Mouse (Mus musculus) adrenal gland, postnatal 25 days (tissue): ENCODE data around the gene Galk1. TPM values are rescaled to one million over a fixed set of nuclear protein-coding genes. Genes with fewer than 3 reads are reported as not detected.

Experiments
- DNase-seq: peaks from one replicate; pipeline ENCODE4 v3.0.0; 2021; ENCODE audit warnings: mixed read lengths
- total RNA-seq: library from RNA; stranded (reverse); gene quantifications from 2 replicates; pipeline ENCODE4 v1.2.3, GENCODE M21; 2021

Galk1 gene
- total RNA-seq, 1 experiment from 2014 or later, result 49.7 TPM

GRCm38 (mm10) chr11:116011529-116012261 lies 824 bp downstream of the Galk1 start:
- no peak for DNase-seq

DNA sequence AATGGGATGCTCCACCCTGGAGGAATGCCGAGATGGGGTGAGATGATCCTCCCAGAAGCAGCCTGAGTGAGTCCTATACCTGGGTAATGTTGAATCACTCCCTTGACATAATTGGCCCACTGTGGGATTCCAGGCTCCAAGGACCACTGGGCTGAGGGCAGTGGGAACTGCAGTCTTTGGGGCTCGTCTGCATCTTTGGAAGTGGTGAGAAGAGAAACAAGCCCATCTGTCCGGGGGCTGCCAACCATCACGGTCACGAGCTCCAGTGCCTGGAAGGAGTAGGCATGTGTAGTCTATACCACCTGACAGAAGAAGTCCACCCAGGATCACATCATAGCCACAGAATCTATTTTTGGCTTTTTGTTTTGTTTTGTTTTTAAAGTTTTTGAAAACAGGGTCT lies 1.6 kb downstream of the Galk1 start:
- no peak for DNase-seq

GRCm38 (mm10) chr11:116010146-116010545 lies 2.4 kb downstream of the Galk1 start:
- no peak for DNase-seq

- no peak for DNase-seq
These were observed 2.9 kb downstream of the Galk1 start for GRCm38 (mm10) chr11:116009661-116010060.

DNA sequence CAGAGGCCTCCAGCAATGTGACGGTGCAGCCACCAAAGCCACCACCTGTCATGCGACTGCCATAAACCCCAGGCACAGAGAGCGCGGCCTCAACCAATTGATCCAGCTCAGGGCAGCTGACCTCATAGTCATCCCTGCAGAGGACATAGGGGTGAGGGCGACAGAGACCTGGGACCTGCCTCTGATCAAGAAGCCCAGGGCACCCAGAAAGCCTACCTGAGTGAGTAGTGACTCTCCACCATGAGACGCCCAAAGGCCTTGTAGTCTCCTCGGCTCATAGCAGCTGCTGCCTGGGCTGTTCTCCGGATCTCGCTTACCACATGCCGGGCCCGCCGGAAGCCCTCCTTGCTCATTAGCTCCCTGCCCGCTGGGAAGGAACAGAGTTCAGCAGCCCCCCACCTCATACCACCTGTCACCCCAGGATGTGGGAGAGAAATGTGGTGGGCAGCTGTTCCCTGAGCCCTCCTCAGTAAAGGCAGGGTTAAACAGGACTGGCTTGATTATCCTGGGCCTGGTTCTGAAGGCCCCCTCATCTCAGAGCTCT lies 3.6 kb downstream of the Galk1 start:
- DNase-seq, result no peak

- DNase-seq, result no peak
These were observed 4.1 kb downstream of the Galk1 start for GRCm38 (mm10) chr11:116008411-116008810.

GRCm38 (mm10) chr11:116007095-116007850 lies 5.2 kb downstream of the Galk1 start:
- DNase-seq, result no peak

- DNase-seq, result no peak
These were observed 6.7 kb downstream of the Galk1 start for GRCm38 (mm10) chr11:116005701-116006419.

GRCm38 (mm10) chr11:116004840-116005700 lies 7.4 kb downstream of the Galk1 start:
- DNase-seq, result peak; percentile 84

GRCm38 (mm10) chr11:116004186-116004823 lies 8.2 kb downstream of the Galk1 start:
- no peak for DNase-seq

- DNase-seq, result no peak
These were observed 9.6 kb downstream of the Galk1 start for GRCm38 (mm10) chr11:116002894-116003293.

- no peak for DNase-seq
These were observed 10.8 kb downstream of the Galk1 start for GRCm38 (mm10) chr11:116001725-116002124.

DNA sequence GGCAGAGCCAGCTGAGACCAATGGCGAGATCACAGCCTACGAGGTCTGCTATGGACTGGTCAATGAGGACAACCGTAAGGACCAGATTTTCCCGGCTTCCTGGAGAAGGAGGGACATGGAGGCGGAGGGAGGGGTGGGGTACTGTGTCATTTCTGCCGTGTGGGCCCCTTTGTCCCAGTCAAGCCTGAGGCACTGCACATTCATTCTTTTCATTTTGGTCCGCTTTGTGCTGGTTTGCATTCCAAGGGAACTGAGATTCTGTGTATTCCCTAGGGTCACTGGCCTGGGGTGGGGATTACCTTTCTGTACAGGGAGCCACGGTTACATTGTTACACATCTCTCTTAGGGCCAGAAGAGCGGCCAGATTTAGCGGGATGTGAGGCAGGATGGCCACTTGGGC lies 11.9 kb downstream of the Galk1 start:
- no peak for DNase-seq

DNA sequence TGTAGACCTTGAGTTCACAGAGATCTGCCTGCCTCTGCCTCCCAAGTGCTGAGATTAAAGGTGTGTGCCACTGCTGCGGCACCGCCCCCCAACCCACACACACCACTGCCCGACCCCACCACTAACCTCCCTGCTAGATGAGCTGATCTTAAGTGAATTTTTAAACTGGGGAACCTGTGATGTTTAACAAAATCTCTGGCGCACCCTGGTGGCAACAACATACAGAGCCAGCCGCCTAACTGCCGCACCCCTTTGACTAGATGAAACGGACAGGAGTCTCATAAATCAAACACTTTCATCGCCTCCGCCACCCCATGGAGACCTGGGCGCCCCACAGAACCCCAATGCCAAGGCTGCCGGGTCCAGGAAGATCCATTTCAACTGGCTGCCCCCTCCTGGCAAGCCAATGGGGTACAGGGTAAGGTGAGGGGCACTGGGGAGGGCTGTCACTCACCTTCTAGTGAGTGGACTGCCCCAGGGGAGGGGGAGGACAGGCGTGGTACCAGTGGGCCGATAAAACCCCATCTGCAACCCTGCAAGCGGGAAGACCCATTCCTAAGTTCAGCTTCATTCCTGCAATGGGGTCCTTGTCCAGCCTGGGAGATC lies 12.9 kb downstream of the Galk1 start:
- DNase-seq, result peak; percentile 75

DNA sequence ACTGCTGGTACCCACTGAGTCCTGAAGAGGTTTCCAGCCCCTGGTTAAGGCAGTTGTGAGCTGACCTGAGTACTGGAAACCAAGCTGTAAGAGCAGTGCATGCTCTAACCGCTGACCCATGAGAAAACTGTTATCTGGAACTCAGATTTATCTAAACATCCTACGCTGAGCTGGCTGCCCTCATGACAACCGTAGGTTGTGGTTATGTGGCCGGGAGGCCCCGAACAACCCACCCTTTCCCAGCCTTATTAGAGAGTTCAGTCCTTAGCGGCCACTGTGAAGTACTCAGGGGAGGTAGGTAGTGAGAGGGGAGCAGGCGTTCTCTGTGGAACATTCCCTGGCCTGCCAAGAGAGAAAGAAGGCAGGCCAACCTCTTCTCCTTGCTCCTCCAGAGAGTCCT lies 13.5 kb downstream of the Galk1 start:
- no peak for DNase-seq

- no peak for DNase-seq
These were observed 14.9 kb downstream of the Galk1 start for GRCm38 (mm10) chr11:115997662-115998061.

GRCm38 (mm10) chr11:115997047-115997446 lies 15.5 kb downstream of the Galk1 start:
- no peak for DNase-seq

DNA sequence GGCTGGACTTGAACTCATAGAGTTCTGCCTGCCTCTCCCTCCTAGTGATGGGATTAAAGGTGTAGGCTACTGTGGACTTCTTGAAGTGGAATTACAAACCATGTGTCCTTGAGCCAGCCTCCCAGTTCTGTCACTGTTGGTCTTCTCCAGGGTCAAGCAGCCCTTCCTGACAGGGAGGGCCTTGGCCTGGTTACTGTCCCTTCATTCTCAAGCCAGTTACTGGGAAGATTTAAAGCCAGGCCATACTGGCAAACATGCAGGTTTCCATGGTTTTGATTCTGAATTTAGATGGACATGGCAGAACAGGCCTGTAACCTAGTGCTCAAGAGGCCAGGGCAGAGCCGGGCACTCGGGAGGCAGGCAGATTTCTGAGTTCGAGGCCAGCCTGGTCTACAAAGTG lies 17.3 kb downstream of the Galk1 start:
- no peak for DNase-seq

GRCm38 (mm10) chr11:115992098-115992497 lies 20.4 kb downstream of the Galk1 start:
- DNase-seq, result no peak

DNA sequence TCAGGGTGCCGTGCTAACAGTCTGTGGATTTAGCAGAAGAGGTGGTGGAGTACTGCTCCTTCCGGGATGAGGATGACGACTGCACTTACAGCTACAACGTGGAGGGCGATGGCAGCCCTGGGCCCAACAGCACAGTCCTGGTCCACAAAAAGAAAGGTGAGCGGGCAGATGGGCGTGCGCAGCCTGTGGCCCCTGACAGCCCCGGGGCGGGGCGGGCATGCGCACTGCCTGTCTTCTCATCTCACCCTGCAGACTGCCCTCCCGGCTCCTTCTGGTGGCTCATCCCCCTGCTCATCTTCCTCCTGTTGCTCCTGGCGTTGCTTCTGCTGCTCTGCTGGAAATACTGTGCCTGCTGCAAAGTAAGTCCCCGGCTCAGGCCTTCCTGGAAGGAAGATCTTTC lies 22.8 kb downstream of the Galk1 start:
- no peak for DNase-seq

DNA sequence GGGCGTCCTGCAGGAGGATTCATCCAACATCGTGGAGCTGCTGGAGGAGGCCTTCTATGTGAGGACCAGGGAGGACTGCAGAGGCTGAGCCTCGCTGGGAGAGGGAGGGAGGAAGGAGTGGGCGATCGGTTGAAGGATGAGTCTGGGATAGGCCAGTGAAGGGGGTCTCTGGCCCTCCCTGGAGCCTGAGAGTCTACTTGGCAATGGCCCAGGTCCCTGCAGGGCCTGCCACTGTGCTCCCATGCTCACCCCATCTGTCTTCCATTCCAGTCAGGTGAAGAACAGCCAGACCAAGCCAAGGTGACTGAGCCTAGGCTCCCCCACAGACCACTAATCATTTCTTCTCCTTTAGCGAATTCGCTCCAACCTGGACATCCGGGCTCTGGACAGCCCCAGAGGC lies 29.2 kb downstream of the Galk1 start:
- DNase-seq, result no peak
